Mouse (Mus musculus): ENCODE results near the gene Sp4.
A peak's percentile ranks its signal among the peaks of the same experiment; 100 is the strongest.

- TF ChIP-seq CTCF (IDR thresholded peaks at IDR 0.05; ENCODE audit: insufficient read depth, low read depth, low read length) (no peak), POLR2A (IDR thresholded peaks at IDR 0.05; ENCODE audit: insufficient read depth, low read depth, low read length) (peak; percentile 10; the same call in 1 of the 2 replicates)
Measured at GRCm38 (mm10) chr12:118301072-118301865, at the start of gene Sp4.

All from olfactory bulb, adult 2 months (tissue).